Mouse (Mus musculus): ENCODE results near the gene Nes.

The Nes gene

GRCm38 (mm10) chr3:87970939-87971488 lies at the start of gene Nes:
Gene Nes, plus strand, starts transcription at chr3:87971078.
- DNase-seq, result peak; percentile 63

- DNase-seq, result peak; percentile 8
These were observed 45.9 kb upstream of the Nes start for GRCm38 (mm10) chr3:87924996-87925395.

GRCm38 (mm10) chr3:87927452-87927851 lies 43.4 kb upstream of the Nes start:
- DNase-seq, result no peak

- DNase-seq, result peak; percentile 12
These were observed 41.4 kb upstream of the Nes start for GRCm38 (mm10) chr3:87929341-87930077.

GRCm38 (mm10) chr3:87930078-87930795 lies 40.6 kb upstream of the Nes start, which contains the start of the genes Isg20l2 and Rrnad1:
Gene Isg20l2, plus strand, starts transcription at chr3:87930314.
Gene Rrnad1, minus strand, starts transcription at chr3:87930717.
- peak; percentile 98 for DNase-seq

GRCm38 (mm10) chr3:87934026-87934425 lies 36.9 kb upstream of the Nes start:
- DNase-seq, result peak; percentile 78

GRCm38 (mm10) chr3:87934501-87934900 lies 36.4 kb upstream of the Nes start:
- peak; percentile 17 for DNase-seq

GRCm38 (mm10) chr3:87935201-87935600 lies 35.7 kb upstream of the Nes start:
- DNase-seq, result peak; percentile 78

GRCm38 (mm10) chr3:87935776-87936175 lies 35.1 kb upstream of the Nes start:
- peak; percentile 77 for DNase-seq

- DNase-seq, result no peak
These were observed 30.3 kb upstream of the Nes start for GRCm38 (mm10) chr3:87940611-87941010.

- no peak for DNase-seq
These were observed 28.4 kb upstream of the Nes start for GRCm38 (mm10) chr3:87942471-87942870.

GRCm38 (mm10) chr3:87943586-87943985 lies 27.3 kb upstream of the Nes start:
- no peak for DNase-seq

- DNase-seq, result no peak
These were observed 25.9 kb upstream of the Nes start for GRCm38 (mm10) chr3:87944838-87945600.

- DNase-seq, result no peak
These were observed 24.9 kb upstream of the Nes start for GRCm38 (mm10) chr3:87945781-87946540.

- no peak for DNase-seq
These were observed 24.4 kb upstream of the Nes start for GRCm38 (mm10) chr3:87946541-87946860.

- DNase-seq, result no peak
These were observed 23.6 kb upstream of the Nes start for GRCm38 (mm10) chr3:87947056-87947810.

GRCm38 (mm10) chr3:87947811-87948199 lies 23.1 kb upstream of the Nes start:
- DNase-seq, result no peak

- DNase-seq, result no peak
These were observed 22.3 kb upstream of the Nes start, which contains the start of gene Crabp2 for GRCm38 (mm10) chr3:87948378-87949265. Gene Crabp2, plus strand, starts transcription at chr3:87948666.

GRCm38 (mm10) chr3:87949266-87949954 lies 21.5 kb upstream of the Nes start:
- DNase-seq, result no peak

- no peak for DNase-seq
These were observed 20.8 kb upstream of the Nes start for GRCm38 (mm10) chr3:87949955-87950515.

Measured in kidney, adult 9 months (tissue).